Mouse (Mus musculus): Measurements from ENCODE around the gene Olfr51. TPM values are rescaled to one million over a fixed set of nuclear protein-coding genes. Genes with fewer than 3 reads are reported as not detected.

Olfr51 gene
- total RNA-seq (2023), result not detected

GRCm38 (mm10) chr11:51003296-51003695 is at the start of gene Olfr51:
Olfr51 (plus strand) TSS chr11:51003596.

GRCm38 (mm10) chr11:50953665-50954064 is 49.7 kb upstream of the Olfr51 start, which contains the start of gene Prop1:
Prop1 (minus strand) TSS chr11:50953765.

GRCm38 (mm10) chr11:50966230-50966629 is 37.2 kb upstream of the Olfr51 start, which contains the start of gene Olfr1378:
Olfr1378 (plus strand) TSS chr11:50966530.

GRCm38 (mm10) chr11:50981667-50982066 is 21.7 kb upstream of the Olfr51 start, which contains the start of gene Olfr1377:
Olfr1377 (plus strand) TSS chr11:50981967.

GRCm38 (mm10) chr11:51013936-51014335 is 10.5 kb downstream of the Olfr51 start, which contains the start of gene Olfr54:
Olfr54 (plus strand) TSS chr11:51014236.

GRCm38 (mm10) chr11:51047809-51048208 is 44.4 kb downstream of the Olfr51 start, which contains the start of gene Olfr1375:
Olfr1375 (plus strand) TSS chr11:51048109.

GRCm38 (mm10) chr11:51059151-51059571 is 55.8 kb downstream of the Olfr51 start, which contains the start of gene Zfp354a:
Zfp354a (plus strand) TSS chr11:51059257.

Other genes with a start within 250 kb of the Olfr51 start
- gene Zfp354c, start 175.9 kb upstream of the Olfr51 start, total RNA-seq (2023), result 10 to 100 TPM; 16.2 to 21.5 TPM
- gene Zfp879, start 162.0 kb upstream of the Olfr51 start, total RNA-seq (2023), result under 1 TPM; 0.41 to 0.90 TPM
- 10 to 100 TPM; 10.3 to 12.8 TPM for gene Grm6, start 152.9 kb upstream of the Olfr51 start, total RNA-seq (2023)
- gene Zfp454, start 115.9 kb upstream of the Olfr51 start, total RNA-seq (2023), result under 1 TPM; 0.38 to 0.39 TPM
- gene Zfp2, start 87.4 kb upstream of the Olfr51 start, total RNA-seq (2023), result 1 to 10 TPM; 2.1 to 2.4 TPM
- not detected for gene Zfp354b, start 72.0 kb upstream of the Olfr51 start, total RNA-seq (2023)
- not detected for gene 4933414I15Rik, start 59.8 kb upstream of the Olfr51 start, total RNA-seq (2023)
- gene Prop1, start 49.8 kb upstream of the Olfr51 start, total RNA-seq (2023), result not detected
- gene Olfr1378, start 37.1 kb upstream of the Olfr51 start, total RNA-seq (2023), result not detected
- gene Olfr1377, start 21.6 kb upstream of the Olfr51 start, total RNA-seq (2023), result not detected
- not detected for gene Olfr54, start 10.6 kb downstream of the Olfr51 start, total RNA-seq (2023)
- gene Olfr1375, start 44.5 kb downstream of the Olfr51 start, total RNA-seq (2023), result not detected
- not detected for gene Zfp354a, start 55.7 kb downstream of the Olfr51 start, total RNA-seq (2023)
- gene Gm12569, start 216.9 kb downstream of the Olfr51 start, total RNA-seq (2023), result not detected

Data from T-cell, adult 66 days (primary cell).